Mouse (Mus musculus) liver, embryonic 11.5 days (tissue): ENCODE results near the gene Fbxw2. TPM values are rescaled to one million over a fixed set of nuclear protein-coding genes. Genes with fewer than 3 reads are reported as not detected.

Source experiments
- ATAC-seq: fragments of 200-750 bp; cut with Nextera tagmentation; replicated peaks from 2 replicates; pipeline ENCODE4 v1.8.0; 2017; ENCODE audit warnings: moderate number of reproducible peaks, mild to moderate bottlenecking, moderate TSS enrichment, moderate library complexity; ENCODE audit not compliant: low FRiP score
- DNase-seq: peaks from one replicate; pipeline ENCODE4 v3.0.0-alpha.2; 2017; ENCODE audit warnings: low spot score
- H3K27ac ChIP-seq: fragments of 300-500 bp; sonication (generic); 2 replicates; pipeline ENCODE4 v1.5.1; 2014; ENCODE audit warnings: mild to moderate bottlenecking, low read depth, low read length, control low read depth
- H3K27me3 ChIP-seq: fragments of 300-500 bp; sonication (generic); replicated peaks from 2 replicates; pipeline ENCODE4 v1.6.1; 2014; ENCODE audit warnings: low read length, mixed read lengths; ENCODE audit not compliant: control insufficient read depth, insufficient read depth
- H3K36me3 ChIP-seq: fragments of 300-500 bp; sonication (generic); 2 replicates; pipeline ENCODE4 v1.6.1; 2014; ENCODE audit warnings: mild to moderate bottlenecking, low read length, moderate library complexity, mixed read lengths; ENCODE audit not compliant: control insufficient read depth, insufficient read depth
- H3K4me1 ChIP-seq: fragments of 300-500 bp; sonication (generic); replicated peaks from 2 replicates; pipeline ENCODE4 v1.6.1; 2014; ENCODE audit warnings: low read length, mixed read lengths; ENCODE audit not compliant: control insufficient read depth, insufficient read depth
- H3K4me2 ChIP-seq: fragments of 300-500 bp; sonication (generic); 2 replicates; pipeline ENCODE4 v1.6.1; 2014; ENCODE audit warnings: mild to moderate bottlenecking, control low read depth, moderate library complexity
- H3K4me3 ChIP-seq: fragments of 300-500 bp; sonication (generic); 2 replicates; pipeline ENCODE4 v1.5.1; 2014; ENCODE audit warnings: low read depth, low read length, control low read depth
- H3K9ac ChIP-seq: fragments of 300-500 bp; sonication (generic); 2 replicates; pipeline ENCODE4 v1.6.1; 2014; ENCODE audit warnings: low read depth, low read length, control low read depth
- H3K9me3 ChIP-seq: fragments of 300-500 bp; sonication (generic); 2 replicates; pipeline ENCODE4 v1.6.1; 2016; ENCODE audit warnings: low read length, inconsistent platforms, mixed read lengths; ENCODE audit not compliant: control insufficient read depth
- WGBS: fragments of 180-500 bp; shearing (Covaris S2); extraction: QIAGEN DNeasy Blood & Tissue Kit; methylation state at CpG from one replicate; pipeline ENCODE4 v1.1.7; 2014; 5-methylcytosine and 5-hydroxymethylcytosine counted together
- polyA plus RNA-seq: library from polyadenylated mRNA; unstranded; fragments of >200 nt; fragmentation: Nextera tagmentation; extraction: Ambion mirVana; gene quantifications from 2 replicates; pipeline ENCODE4 v1.2.1, GENCODE M21; 2014

Gene Fbxw2
- polyA plus RNA-seq, 1 experiment from 2014 or later: 78.7 TPM

DNA sequence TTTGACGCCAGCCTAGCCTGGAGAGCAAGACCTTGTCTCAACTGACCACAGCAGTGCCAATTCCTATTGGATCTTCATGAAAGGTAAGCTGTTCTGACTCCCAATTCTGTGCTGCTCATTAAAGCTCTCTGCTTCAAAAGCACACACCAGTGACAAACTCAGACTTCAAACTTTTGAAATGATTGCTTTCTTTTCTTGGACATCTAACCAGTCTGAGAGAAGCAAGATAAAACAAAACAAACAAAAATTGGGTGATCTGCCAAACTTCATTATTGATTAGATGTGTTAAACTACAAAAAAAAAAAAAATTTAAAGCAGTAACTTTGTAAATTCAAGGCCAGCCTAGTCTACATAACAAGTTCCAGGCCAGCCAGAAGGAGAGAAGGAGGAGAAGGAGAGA lies 68.8 kb downstream of the Fbxw2 start:
- ATAC-seq: no peak
- 67% methylated on average over 1 of the region's 1 CpGs for WGBS

DNA sequence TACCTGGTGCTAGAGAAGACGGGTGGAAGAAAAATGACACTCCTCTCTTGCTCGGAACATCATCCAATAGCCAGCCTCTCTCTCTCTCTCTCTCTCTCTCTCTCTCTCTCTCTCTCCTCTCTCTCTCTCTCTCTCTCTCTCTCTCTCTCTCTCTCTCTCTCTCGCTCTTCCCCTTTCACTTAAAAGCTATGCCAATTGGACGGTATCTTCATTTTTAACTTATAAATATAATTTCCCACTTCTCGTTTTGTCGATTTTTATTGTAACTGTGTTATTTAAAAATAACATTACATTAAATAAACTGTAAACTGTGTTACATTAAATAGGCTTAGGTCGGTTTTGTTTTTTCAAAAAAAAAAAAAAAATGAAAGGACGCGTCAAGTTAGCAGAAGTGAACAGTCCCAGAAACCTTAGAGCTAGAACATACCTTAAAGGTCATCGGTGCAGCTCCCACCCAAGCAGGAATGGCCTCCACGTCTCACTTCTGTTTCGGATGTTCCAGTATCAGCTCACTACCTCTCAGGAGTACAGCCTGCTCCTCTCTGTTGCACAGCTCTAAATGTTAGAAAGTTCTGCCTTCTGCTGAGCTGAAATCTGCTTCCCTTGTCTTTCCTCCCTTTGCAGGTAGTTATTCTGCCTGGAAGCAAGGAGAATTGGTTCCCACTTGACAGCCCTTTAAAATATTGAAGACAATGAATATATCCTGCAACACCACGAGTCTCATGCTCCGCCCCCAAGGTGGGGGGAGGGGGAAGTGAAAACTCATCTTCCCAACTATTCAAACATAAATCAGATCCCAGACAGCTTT lies 71.4 kb downstream of the Fbxw2 start, which contains the start of gene Gapvd1:
TSS of gene Gapvd1 (minus strand) at position 682 of the 808 bp plus-strand sequence.
- no peaks in the 10 kb centered on the region for H3K36me3 ChIP-seq
- WGBS: 1% methylated on average over 14 of the region's 14 CpGs
- DNase-seq: peak; percentile 69
- peaks cover 21% of the 10 kb centered on the region for H3K4me1 ChIP-seq
- H3K9ac ChIP-seq: peak within 1 kb of the TSS; percentile 98
- H3K4me2 ChIP-seq: peak within 1 kb of the TSS; percentile 78
- H3K9me3 ChIP-seq: no peaks in the 10 kb centered on the region
- 0 out of 2 replicates have a peak, but pooled peaks have one; percentile 44 for ATAC-seq
- H3K4me3 ChIP-seq: peak within 1 kb of the TSS; percentile 96
- H3K27me3 ChIP-seq: no peaks in the 10 kb centered on the region
- H3K27ac ChIP-seq: peak within 1 kb of the TSS; percentile 96

More for the DNA sequence above, 68.8 kb downstream of the Fbxw2 start:
- no peak overlapping the region for H3K9ac ChIP-seq
- H3K4me1 ChIP-seq: peaks cover 8% of the 10 kb centered on the region
- H3K9me3 ChIP-seq: no peaks in the 10 kb centered on the region
- no peak overlapping the region for H3K4me2 ChIP-seq
- H3K4me3 ChIP-seq: no peak overlapping the region
- H3K27me3 ChIP-seq: no peaks in the 10 kb centered on the region
- no peak for DNase-seq
- H3K27ac ChIP-seq: no peak overlapping the region
- no peaks in the 10 kb centered on the region for H3K36me3 ChIP-seq

Other genes starting within 250 kb of the Fbxw2 start
- gene Gapvd1, start 71.1 kb downstream of the Fbxw2 start, polyA plus RNA-seq: 80.3 and 88.3 TPM in 2 replicates
- 964 and 1,028 TPM in 2 replicates for gene Hspa5, start 54.3 kb downstream of the Fbxw2 start, polyA plus RNA-seq
- 43.5 and 56.5 TPM in 2 replicates for gene Rabepk, start 26.4 kb downstream of the Fbxw2 start, polyA plus RNA-seq
- gene Gm34653, start 6.7 kb upstream of the Fbxw2 start, polyA plus RNA-seq: not detected in 2 replicates
- 2.5 and 2.7 TPM in 2 replicates for gene Cutal, start 48.1 kb upstream of the Fbxw2 start, polyA plus RNA-seq
- gene Psmd5, start 48.7 kb upstream of the Fbxw2 start, polyA plus RNA-seq: 138 and 147 TPM in 2 replicates
- gene Phf19, start 87.7 kb upstream of the Fbxw2 start, polyA plus RNA-seq: 4.5 and 5.2 TPM in 2 replicates
- gene Traf1, start 135.5 kb upstream of the Fbxw2 start, polyA plus RNA-seq: 0.38 TPM in 2 replicates
- 10.0 and 10.5 TPM in 2 replicates for gene Hc, start 235.1 kb upstream of the Fbxw2 start, polyA plus RNA-seq